Mouse (Mus musculus) Muller cell, postnatal 12 days (primary cell): Measurements from ENCODE around the gene Gm10198.

Experiments used
- DNase-seq: peaks from one replicate; pipeline ENCODE4 v3.0.0-alpha.2; 2015; ENCODE audit errors: inconsistent ontology term

Gene Gm10198

DNA sequence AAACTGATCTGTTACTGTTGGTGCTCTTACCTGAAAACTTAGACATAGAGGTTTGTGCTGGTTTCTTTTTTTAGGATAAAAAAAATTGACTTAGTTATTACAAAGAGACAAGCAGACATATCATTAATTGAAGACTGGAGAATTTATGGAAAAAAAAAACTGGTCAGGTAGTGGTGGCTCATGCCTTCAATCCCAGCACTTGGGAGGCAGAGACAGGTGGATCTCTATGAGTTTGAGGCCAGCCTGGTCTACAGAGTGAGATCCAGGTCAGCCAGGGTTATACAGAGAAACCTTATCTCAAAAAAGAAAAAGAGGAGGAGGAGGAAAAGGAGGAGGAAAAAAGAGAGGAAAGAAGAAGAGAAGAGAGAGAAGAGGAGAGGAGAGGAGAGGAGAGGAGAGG, at the start of gene Gm10198:
Gene Gm10198 (plus strand): TSS at position 301 of the 400 bp plus-strand sequence.
- no peak for DNase-seq

DNA sequence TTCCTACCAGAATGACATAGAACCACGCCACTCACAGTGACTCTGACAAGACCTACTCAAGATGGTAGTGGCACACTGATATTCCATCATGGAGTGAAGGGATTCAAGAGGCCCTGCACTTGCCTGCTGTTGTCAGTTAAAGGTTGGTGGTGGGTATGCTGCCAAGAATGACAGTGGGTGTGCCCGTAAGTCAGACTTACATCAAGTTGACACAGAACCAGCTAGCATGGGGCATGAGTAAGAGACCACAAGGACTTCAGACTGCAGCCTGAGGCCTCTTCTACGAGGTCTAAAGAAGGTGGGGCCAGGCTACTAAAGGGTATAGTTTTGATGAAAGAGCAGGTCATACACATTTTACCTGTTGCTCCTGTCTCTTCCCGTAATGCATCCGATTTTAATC, 47.3 kb upstream of the Gm10198 start:
- no peak for DNase-seq

DNA sequence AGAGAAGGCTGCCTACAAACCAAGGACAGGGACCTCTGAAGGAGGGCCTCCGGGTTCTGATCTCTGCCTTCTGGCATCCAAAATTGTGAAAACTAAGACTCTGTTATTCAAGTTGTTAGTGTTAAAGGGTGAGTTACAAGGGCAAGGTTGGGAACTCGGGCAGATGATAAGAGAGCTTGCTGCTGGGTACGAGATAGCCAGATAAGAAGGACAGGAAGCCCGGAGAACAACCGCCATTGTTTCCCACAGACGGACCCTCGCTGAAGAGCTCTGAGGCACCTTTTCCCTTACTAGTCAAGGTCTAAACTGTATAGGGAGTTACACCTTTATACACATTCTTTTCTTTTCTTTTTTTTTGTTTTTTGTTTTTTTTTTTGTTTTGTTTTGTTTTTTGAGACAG, 39.8 kb upstream of the Gm10198 start:
- no peak for DNase-seq

DNA sequence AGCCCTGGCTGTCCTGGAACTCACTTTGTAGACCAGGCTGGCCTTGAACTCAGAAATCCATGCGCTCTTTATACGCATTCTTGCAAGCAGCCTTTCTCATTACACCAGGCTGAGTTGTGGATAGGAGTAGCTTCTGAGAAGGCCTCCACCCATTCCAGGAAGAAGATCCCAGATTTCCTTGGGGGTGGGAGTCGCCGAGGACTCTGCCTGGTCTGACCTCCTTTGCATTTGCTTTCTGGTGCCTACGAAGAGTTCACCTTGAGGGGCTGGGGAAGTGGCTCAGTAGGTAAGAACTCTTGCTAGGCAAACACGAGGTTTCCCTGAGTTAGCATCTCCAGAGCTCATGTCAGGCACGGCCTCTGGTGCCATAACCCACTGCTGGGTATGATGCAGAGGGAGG, 39.4 kb upstream of the Gm10198 start:
- DNase-seq: no peak

DNA sequence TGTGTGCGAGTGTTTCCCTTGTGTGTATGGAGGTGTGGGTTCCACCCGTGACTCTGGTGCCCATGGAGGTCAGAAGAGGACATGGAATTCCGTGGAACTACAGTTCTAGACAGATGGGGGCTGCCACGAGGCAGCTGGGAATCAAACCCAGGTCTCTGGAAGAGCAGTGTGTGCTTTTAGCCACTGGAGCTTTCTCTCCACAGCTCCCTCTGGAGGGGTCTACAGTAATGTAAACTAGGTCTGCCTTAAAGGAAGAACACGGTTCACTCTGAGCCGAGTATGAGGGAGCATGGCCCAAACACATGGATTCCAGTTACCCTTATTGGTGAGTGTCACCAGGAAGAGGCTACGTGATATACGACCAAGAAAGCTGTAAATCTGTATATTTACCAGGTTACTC, 38.6 kb upstream of the Gm10198 start:
- no peak for DNase-seq

DNA sequence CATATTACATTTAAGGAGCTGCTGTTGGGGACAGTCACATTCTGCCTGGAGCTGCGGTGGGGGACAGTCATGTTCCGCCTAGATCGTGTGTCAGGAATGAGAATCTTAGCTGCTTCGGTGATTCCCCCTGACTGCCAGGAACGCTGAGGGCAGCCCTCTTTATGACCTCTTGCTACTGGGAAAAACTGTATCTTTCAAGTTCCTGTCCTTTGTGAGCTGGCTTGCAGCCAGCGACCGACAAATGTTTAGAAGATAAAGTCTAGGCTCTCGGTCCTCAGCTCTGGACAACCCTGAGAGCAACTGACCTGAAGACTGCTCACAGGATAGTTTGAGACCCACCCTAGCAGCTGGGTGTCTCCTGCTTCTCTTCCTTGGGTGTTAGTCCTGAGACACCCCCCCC, 37.3 kb upstream of the Gm10198 start:
- peak; percentile 25 for DNase-seq

DNA sequence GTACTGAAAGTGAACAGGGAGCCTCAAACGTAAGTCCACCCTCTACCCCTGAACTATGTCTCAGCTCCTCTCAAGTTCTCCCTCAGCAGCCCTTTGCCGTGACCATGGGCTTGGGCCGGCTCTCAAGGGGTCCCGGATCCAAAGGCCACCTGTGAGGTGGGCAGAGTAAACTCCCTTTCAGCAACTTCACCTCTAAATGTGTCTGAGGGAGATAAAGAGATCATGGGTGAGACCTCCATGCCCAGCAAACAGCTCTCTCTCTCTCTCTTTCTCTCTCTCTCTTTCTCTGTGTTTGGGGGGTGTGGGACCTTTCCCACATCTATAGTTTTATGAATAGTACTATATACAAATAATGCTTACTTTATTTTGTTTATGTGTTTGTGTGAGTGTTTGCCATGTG, 36.2 kb upstream of the Gm10198 start:
- DNase-seq: no peak

DNA sequence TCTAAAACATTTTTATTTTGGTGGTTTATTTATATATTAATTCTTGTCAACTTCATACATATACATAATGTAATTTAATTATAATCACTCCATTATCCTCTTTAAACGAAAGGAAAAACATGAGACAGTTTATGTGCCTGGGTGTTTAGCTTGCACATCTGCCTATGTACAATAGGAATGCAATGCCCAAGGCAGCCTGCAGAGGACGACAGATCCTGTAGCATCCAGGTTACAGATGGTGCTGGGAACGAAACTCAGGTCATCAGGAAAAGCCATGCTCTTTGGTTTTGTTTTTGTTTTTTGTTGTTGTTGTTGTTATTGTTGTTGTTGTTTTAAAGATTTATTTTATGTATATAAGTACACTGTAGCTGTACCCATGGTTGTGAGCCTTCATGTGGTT, 32.4 kb upstream of the Gm10198 start:
- no peak for DNase-seq

DNA sequence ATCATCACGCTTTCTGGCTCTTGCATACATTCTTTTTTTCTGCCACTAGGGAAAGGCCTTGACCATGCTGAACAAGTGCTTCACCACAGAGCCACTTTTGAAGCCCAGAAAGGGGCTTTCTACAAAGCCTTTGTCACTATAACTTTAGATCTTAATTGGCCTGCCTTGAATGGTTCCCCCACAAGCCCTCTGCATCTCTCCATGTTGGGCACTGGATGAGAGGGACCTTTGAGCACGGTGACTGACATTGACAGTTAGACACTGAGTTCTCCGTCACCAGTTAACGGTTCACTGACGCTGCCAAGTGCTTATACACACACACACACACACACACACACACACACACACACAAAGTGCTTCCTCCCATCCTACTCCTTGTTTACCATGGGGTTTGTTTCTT, 30.0 kb upstream of the Gm10198 start:
- DNase-seq: no peak

DNA sequence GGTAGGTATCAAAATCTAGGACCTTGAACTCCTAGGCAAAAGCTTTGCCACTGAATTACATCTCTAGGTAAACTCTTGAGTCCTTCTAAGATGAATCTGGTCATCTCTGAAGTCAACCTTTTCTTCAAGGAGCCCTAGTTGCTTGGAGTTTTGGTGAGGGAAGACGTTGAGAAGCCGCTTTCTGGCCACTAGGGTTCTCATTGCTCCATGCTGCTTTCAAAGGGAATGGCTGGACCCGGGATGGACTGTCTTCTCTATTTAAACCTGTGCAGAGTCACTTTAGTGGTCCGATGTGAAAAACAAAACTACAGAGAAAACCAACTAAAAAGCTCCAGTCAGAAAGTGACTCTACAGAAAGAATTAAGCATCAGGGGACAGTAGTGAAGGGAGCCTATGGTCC, 18.4 kb upstream of the Gm10198 start:
- DNase-seq: peak; percentile 9

DNA sequence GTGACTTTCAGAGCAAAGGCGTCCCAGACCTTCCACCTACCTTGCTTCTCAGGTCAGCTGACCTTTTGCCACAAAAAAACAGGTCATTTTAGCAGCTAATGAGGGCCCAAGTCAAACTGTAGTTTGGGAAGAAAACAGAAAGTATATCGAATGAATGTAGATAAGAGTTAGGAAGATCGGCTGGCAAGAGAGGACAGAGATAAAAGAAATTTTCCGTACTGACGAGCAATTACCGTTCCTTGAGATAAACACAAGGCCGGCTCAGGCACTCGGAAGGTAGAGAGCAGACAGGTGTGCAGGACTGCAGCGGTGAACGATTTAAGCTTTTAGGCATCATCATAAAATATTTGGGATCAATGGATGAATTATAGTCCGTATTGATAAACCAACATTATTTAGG, 15.4 kb upstream of the Gm10198 start:
- no peak for DNase-seq

DNA sequence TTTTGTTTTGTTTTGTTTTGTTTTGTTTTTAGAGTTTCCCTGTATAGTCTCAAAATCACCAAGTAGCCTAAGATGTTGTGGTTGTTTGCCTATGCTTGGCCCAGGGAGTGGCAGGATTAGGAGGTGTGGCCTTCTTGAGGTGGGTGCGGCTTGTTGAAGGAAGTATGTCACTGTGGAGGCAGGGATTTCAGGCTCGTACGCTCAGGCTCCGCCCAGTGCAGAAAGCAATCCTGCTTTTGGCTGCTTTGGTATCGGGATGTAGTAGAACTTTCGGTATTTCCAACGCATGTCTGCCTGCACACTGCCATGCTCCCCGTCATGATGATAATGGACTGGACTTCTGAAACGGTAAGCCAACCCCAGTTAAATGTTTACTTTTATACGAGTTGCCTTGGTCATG, 12.5 kb upstream of the Gm10198 start:
- no peak for DNase-seq

DNA sequence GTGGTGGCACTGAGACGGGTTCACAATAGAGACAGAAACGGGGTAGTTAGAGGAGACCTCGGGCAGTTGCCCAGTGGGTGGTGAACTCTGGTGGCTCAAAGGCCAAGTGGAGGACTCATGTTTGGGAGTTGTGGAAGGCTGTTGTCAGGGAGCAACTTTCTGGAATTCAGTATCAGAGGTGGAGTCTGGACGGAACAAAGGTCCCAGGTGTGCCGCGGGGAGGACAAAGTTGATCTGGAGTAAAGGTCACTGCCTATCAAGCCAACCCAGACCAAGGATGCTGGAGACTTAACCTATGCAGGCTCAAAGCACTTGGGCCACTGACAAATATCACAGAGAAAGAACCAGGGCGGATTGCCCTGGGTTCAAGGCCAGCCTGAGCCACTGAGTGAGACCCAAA, 5.5 kb downstream of the Gm10198 start:
- no peak for DNase-seq

DNA sequence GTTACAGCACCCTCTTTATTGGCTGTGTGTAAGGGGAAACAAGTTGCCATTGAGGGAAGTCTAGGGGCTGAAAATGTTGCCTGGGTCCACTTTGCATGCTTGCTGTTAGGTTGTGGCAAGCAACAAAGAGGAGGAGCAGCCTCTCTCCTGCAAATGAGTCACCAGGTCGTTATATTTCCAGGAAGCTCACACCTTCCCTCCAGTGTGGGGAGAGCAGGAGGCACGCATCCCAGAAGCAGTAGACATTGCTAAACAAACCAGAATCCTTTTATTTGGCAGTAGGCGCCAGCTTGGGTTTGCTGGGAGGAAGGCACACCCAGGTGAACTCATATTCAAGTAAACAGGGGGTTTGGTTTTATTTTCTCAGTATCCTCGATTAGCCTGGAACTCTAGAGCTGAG, 8.8 kb downstream of the Gm10198 start:
- no peak for DNase-seq

DNA sequence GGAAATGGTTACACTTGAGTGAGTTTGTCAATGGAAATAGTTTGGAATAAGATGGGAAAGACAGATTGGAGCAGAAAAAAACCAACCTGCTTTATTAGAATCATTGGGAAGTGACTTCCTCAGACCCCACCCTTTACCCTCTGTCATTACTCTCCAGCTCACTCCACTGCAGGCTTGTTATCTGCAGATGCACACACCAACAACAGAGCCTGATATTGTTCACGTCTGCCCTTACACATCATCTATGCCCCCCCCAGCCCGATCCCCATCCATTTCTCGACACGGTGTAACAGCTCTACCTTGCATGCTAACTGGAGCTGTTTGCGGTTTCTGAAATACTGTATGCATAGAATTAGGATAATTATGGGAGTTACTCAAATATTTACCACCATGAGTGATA, 12.2 kb downstream of the Gm10198 start:
- no peak for DNase-seq

DNA sequence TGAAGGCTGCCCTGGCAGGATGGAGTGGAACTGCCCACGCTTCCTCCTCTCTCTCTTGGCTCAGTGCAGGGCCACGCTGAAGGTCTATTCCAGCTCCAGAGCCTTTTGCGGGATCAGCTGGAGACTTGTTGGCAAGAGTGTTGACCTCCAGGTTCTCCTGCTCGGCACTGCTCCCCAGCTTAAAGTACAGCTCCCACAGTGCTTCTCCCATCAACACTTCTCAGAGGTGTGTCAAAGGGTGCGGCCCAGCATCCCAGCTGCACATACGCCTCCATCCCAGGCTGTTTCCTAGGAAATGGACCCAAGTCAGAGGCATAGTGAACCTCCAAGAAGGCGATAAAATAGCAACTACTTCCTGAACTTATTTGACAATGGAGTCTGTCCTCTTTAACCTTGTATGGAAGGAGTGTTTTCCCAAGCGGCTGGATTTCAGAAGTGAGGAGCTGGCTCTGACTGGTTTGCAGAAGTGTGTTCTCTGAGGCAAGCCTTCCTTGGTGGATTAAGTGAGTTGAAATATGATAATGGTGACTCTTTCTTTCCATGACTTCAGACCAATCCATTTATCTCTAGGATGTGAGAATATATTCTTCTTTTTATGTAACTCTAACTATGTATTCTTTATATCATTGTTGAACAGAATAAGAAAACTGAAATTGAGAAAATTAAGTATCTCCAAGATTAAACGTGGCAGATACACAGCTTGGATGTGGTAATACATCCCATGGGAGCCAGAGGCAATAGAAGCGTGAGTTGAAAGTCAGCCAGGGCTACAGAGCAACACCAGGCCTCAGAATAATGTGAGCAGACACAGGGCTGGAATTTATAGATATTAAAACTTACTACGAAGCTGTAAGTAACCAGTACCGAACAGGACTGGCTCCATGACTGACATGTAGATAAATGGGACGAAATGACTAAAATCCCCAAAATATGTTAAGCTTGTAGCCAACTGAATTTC, 23.9 kb downstream of the Gm10198 start:
- no peak for DNase-seq

DNA sequence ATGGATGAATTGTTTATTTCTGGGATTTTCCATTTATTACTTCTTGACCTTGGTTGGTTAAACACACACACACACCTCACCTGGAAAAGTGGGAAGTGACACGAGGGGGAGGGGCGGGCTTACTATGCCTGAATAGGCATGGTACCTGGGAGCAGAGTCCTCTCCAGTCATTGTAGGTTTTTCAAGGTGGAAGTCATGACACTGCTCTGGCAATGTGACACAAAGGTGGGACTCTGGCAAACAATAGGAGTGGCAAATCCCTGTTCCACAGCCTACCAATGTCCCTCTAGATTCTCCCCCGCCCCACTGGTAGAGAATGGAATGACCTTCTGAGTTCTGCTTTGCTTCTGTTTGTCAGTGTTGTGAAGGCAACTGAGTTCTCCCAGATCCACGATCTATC, 27.8 kb downstream of the Gm10198 start:
- no peak for DNase-seq

DNA sequence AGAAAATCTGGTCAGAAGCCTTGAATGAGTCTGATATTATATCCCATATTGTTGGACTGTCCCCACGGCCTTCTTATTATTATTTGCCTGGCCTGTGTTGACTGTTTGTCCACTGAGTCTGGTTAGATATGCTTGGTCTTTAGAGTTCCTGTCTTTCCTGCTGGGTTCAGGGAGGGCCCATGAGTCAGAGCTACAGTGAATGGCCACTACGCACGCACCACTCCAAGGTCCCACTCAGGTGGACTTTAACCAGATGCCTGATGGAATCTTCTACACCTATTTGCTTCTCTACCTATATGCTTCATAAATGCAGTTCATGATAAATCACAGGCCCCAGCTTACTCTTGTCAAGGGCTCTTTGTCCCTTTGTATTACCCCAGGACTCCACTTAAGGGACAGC, 29.8 kb downstream of the Gm10198 start:
- DNase-seq: no peak

DNA sequence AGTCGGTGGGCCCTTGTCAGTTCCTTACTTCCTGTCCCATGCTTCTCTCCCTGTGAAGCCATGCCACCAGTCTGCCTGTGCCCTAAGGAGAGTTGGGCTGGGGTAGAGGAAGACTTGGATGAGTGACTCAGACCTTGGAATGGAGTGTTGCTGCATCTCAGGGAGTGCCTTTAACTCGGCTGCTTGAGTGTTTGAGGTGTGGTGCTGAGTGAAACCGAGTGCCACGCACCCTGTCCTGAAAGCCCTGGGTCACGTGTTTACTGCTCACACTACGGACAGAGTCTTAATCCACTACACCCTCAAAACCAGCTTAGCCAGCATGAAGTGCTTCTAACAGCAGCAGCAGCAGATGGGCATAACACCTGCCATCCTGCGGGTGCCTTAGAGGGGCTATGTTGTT, 30.5 kb downstream of the Gm10198 start:
- DNase-seq: no peak

DNA sequence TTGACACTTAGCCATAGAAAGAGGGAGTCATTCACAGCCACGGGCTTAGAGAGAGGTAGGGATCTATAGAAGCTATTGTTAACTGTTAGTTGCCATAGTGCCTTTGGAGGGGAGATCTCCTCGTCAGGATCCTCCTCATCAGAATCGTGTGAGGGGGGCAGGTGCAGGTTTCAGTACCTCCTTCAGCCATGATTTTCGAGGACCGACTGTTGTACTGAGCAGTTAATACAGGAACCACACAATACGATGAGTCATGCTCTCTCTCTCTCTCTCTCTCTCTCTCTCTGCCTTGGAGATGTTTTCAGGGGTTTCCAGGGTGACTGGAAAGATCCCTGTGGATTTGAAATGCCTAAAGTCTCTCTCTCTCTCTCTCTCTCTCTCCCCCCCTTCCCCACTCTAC, 31.5 kb downstream of the Gm10198 start:
- DNase-seq: no peak

DNA sequence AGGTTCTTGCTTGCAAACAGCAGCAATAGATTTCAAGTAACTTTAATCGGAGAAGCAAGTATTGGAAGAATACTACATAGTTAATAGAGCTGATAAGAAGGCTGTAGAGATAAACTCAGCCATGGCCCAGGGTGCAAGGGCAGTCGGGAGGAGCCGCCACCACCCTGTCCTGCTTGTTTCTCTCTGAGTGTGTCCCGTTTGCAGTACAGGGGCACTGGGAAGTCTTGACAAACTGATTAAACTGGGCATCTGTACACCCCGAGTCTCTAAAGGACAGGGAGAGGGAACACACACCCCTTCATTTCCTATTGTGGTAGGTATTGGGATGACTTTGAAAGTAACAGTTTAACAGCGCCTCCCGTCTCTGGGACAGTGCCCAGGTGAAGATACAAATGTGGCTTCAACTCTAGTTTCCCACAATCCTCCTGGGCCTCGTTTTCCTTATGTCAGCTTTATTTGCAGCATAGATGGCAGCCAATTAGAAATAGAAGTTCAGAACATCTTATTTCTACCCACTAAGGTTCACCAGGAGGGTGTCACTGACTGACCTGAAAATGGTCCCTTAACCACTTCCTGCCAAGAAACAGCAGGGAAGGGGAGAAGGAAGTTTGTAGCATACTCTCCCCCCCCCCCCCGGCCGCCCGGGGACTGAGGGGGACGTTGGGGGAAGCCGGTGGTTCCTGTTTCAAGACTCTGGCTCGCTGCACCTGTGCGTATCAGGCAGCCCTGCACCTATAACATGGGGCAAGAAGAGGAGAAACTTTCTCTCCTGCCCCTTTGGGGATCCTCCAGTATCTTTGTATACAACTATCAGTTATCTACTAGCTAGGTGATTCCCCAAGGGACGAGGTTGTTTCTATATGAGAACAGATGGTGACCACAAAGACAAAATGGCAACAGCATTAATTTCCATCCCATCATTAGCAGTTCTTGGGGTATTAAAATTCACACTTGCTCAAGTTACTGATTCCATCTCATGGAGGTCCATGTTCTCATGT, 41.9 kb downstream of the Gm10198 start:
- DNase-seq: no peak

DNA sequence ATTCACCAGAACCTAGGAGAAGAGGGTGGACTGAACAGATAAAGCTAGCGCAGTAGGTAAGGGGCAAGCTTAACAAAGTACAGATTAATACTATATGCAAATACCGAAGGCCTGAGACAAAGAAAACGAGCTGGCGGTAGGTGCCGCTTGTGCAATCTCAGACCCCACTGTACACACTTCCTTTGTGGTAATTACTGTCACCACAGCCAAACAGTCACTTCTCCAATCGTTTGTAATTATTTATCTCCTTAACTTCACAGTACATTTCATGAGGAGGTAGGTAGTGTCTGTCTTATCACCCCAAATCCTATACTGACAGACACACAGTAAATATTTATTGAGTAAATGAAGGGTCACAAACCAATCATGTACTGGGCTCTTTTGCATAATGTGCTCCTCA, 47.7 kb downstream of the Gm10198 start:
- no peak for DNase-seq
